Mouse (Mus musculus): ENCODE results near the gene Krt81. TPM values are rescaled to one million over a fixed set of nuclear protein-coding genes. Genes with fewer than 3 reads are reported as not detected.

Gene Krt81
- polyA plus RNA-seq, 1 experiment, result not detected

DNA sequence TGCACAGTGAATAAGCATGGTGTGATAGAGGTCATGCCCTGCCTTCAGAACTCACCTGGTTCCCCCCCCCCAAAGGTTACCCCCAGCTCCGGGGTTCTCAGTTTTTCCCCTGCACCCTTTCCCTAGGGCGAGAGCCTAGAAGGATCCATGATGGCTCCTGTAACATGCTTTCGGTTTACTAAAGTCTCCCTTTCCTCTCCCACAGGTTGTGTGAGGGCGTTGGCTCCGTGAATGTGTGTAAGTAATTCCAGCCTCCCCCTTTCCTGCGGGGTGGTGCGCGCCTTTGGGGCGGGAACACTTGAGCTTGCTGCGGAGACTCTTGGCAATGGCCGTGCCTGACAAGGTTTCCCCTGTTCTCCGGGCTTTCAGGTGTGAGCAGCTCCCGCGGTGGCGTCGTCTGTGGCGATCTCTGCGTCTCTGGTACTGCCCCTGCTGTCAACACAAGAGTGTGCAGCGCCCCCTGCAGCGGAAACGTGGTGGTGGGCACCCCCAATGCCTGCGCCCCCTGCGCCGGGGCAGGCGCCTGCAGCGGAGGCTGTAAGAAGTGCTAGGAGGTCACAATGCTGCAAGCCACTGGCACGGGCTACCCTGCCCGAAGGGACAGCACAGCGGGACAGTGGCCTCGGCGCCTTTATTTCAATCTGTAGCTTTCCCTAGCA, 15.6 kb upstream of the Krt81 start:
- H3K27ac ChIP-seq (ENCODE audit: insufficient read depth, low read depth, low read length), result no peak overlapping the region
- H3K4me3 ChIP-seq (ENCODE audit: low read depth, low read length), result peak overlapping the region; percentile 39
- 3% methylated on average over 31 of the region's 31 CpGs for WGBS
- H3K4me1 ChIP-seq (ENCODE audit: control insufficient read depth, insufficient read depth, insufficient read length, low read length), result peaks cover 4% of the 10 kb centered on the region
- TF ChIP-seq CTCF (IDR thresholded peaks at IDR 0.05; ENCODE audit: extremely low read depth, insufficient read length, insufficient replicate concordance, low read depth, low read length), result no peak
- 0 out of 2 replicates have a peak, but pooled peaks cover 2% of the 10 kb centered on the region for H3K27me3 ChIP-seq (ENCODE audit: control insufficient read depth, insufficient read depth, low read length)
- H3K36me3 ChIP-seq (ENCODE audit: control insufficient read depth, insufficient read depth, low read length), result no peaks in the 10 kb centered on the region

GRCm38 (mm10) chr15:101472952-101473528, 9.5 kb upstream of the Krt81 start, which contains the start of gene Krt86:
TSS of gene Krt86 (plus strand) at chr15:101473478.
- no peak within 1 kb of the TSS for H3K27ac ChIP-seq (ENCODE audit: insufficient read depth, low read depth, low read length)
- 16% methylated on average over 10 of the region's 10 CpGs for WGBS
- no peak within 1 kb of the TSS for H3K4me3 ChIP-seq (ENCODE audit: low read depth, low read length)

GRCm38 (mm10) chr15:101469093-101469492, 5.5 kb upstream of the Krt81 start:
- no peak overlapping the region for H3K4me3 ChIP-seq (ENCODE audit: low read depth, low read length)
- 64% methylated on average over 4 of the region's 4 CpGs for WGBS
- TF ChIP-seq CTCF (IDR thresholded peaks at IDR 0.05; ENCODE audit: extremely low read depth, insufficient read length, insufficient replicate concordance, low read depth, low read length) (no peak), POLR2A (IDR thresholded peaks at IDR 0.05; ENCODE audit: low read depth, low read length) (no peak)
- no peaks in the 10 kb centered on the region for H3K36me3 ChIP-seq (ENCODE audit: control insufficient read depth, insufficient read depth, low read length)
- H3K4me1 ChIP-seq (ENCODE audit: control insufficient read depth, insufficient read depth, insufficient read length, low read length), result no peaks in the 10 kb centered on the region
- no peak overlapping the region for H3K27ac ChIP-seq (ENCODE audit: insufficient read depth, low read depth, low read length)
- H3K27me3 ChIP-seq (ENCODE audit: control insufficient read depth, insufficient read depth, low read length), result no peaks in the 10 kb centered on the region

More at GRCm38 (mm10) chr15:101472952-101473528, 9.5 kb upstream of the Krt81 start, which contains the start of gene Krt86:
- Histone ChIP-seq H3K36me3 (ENCODE audit: control insufficient read depth, insufficient read depth, low read length) (no peaks in the 10 kb centered on the region), H3K4me1 (ENCODE audit: control insufficient read depth, insufficient read depth, insufficient read length, low read length) (no peaks in the 10 kb centered on the region), H3K27me3 (ENCODE audit: control insufficient read depth, insufficient read depth, low read length) (no peaks in the 10 kb centered on the region)
- TF ChIP-seq CTCF (IDR thresholded peaks at IDR 0.05; ENCODE audit: extremely low read depth, insufficient read length, insufficient replicate concordance, low read depth, low read length) (no peak), POLR2A (IDR thresholded peaks at IDR 0.05; ENCODE audit: low read depth, low read length) (no peak)

DNA sequence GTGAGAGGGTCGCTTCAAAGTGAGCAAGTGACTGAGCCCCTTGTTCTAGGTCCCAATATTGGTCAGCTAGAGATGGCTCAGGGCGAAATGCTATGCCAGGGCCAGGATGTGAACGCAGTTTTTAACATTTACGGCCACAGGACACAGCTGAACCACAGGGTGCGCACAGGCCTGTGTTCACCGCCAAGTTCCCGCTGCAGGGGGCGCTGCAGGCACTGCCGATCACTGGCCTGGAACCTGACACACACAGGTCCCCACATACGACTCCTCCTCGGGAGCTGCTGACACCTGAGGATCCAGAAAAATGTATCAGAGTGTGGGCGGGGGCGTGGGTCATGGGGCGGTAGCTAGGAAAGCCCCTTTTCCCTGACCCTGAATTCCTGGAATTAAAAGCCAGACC, 4.3 kb downstream of the Krt81 start:
- TF ChIP-seq CTCF (IDR thresholded peaks at IDR 0.05; ENCODE audit: extremely low read depth, insufficient read length, insufficient replicate concordance, low read depth, low read length), result no peak
- TF ChIP-seq POLR2A (IDR thresholded peaks at IDR 0.05; ENCODE audit: low read depth, low read length), result no peak
- Histone ChIP-seq H3K36me3 (ENCODE audit: control insufficient read depth, insufficient read depth, low read length) (no peaks in the 10 kb centered on the region), H3K4me3 (ENCODE audit: low read depth, low read length) (no peak overlapping the region), H3K4me1 (ENCODE audit: control insufficient read depth, insufficient read depth, insufficient read length, low read length) (no peaks in the 10 kb centered on the region), H3K27ac (ENCODE audit: insufficient read depth, low read depth, low read length) (no peak overlapping the region), H3K27me3 (ENCODE audit: control insufficient read depth, insufficient read depth, low read length) (no peaks in the 10 kb centered on the region)
- WGBS, result 81% methylated on average over 14 of the region's 14 CpGs

GRCm38 (mm10) chr15:101458361-101458930, 5.1 kb downstream of the Krt81 start:
- WGBS, result 49% methylated on average over 16 of the region's 16 CpGs
- Histone ChIP-seq H3K27ac (ENCODE audit: insufficient read depth, low read depth, low read length) (no peak overlapping the region), H3K4me1 (ENCODE audit: control insufficient read depth, insufficient read depth, insufficient read length, low read length) (no peaks in the 10 kb centered on the region), H3K4me3 (ENCODE audit: low read depth, low read length) (no peak overlapping the region), H3K27me3 (ENCODE audit: control insufficient read depth, insufficient read depth, low read length) (no peaks in the 10 kb centered on the region), H3K36me3 (ENCODE audit: control insufficient read depth, insufficient read depth, low read length) (no peaks in the 10 kb centered on the region)
- TF ChIP-seq CTCF (IDR thresholded peaks at IDR 0.05; ENCODE audit: extremely low read depth, insufficient read length, insufficient replicate concordance, low read depth, low read length) (no peak), POLR2A (IDR thresholded peaks at IDR 0.05; ENCODE audit: low read depth, low read length) (no peak)

GRCm38 (mm10) chr15:101455891-101456290, 7.7 kb downstream of the Krt81 start:
- Histone ChIP-seq H3K36me3 (ENCODE audit: control insufficient read depth, insufficient read depth, low read length) (no peaks in the 10 kb centered on the region), H3K4me1 (ENCODE audit: control insufficient read depth, insufficient read depth, insufficient read length, low read length) (peaks cover 2% of the 10 kb centered on the region; the same call in 1 of the 2 replicates), H3K4me3 (ENCODE audit: low read depth, low read length) (no peak overlapping the region), H3K27me3 (ENCODE audit: control insufficient read depth, insufficient read depth, low read length) (no peaks in the 10 kb centered on the region), H3K27ac (ENCODE audit: insufficient read depth, low read depth, low read length) (no peak overlapping the region)
- 90% methylated on average over 6 of the region's 6 CpGs for WGBS
- no peak for TF ChIP-seq CTCF (IDR thresholded peaks at IDR 0.05; ENCODE audit: extremely low read depth, insufficient read length, insufficient replicate concordance, low read depth, low read length)
- no peak for TF ChIP-seq POLR2A (IDR thresholded peaks at IDR 0.05; ENCODE audit: low read depth, low read length)

- TF ChIP-seq CTCF (IDR thresholded peaks at IDR 0.05; ENCODE audit: extremely low read depth, insufficient read length, insufficient replicate concordance, low read depth, low read length), result no peak
- 75% methylated on average over 2 of the region's 2 CpGs for WGBS
- H3K4me3 ChIP-seq (ENCODE audit: low read depth, low read length), result no peak overlapping the region
- no peak overlapping the region for H3K27ac ChIP-seq (ENCODE audit: insufficient read depth, low read depth, low read length)
- H3K36me3 ChIP-seq (ENCODE audit: control insufficient read depth, insufficient read depth, low read length), result no peaks in the 10 kb centered on the region
- no peaks in the 10 kb centered on the region for H3K27me3 ChIP-seq (ENCODE audit: control insufficient read depth, insufficient read depth, low read length)
- peaks cover 2% of the 10 kb centered on the region; the same call in 1 of the 2 replicates for H3K4me1 ChIP-seq (ENCODE audit: control insufficient read depth, insufficient read depth, insufficient read length, low read length)
These were observed 8.3 kb downstream of the Krt81 start for GRCm38 (mm10) chr15:101455292-101455691.

Data from small intestine, adult 2 months (tissue).